Mouse (Mus musculus): ENCODE results near the gene Lzts3.

- TF ChIP-seq TAL1 (IDR thresholded peaks at IDR 0.05; ENCODE audit: low read length) = no peak
- no peak for TF ChIP-seq GATA1 (IDR thresholded peaks at IDR 0.05; ENCODE audit: low read length)
Observed at GRCm38 (mm10) chr2:130595596-130595995, 47.0 kb downstream of the Lzts3 start.
